Mouse (Mus musculus): Measurements from ENCODE around the gene Fam118b. TPM values are rescaled to one million over a fixed set of nuclear protein-coding genes. Genes with fewer than 3 reads are reported as not detected.

The Fam118b gene
- polyA plus RNA-seq, 1 experiment from 2014 or later = 66.4 TPM

- peaks cover 64% of the 10 kb centered on the region for H3K4me1 ChIP-seq
- no peaks in the 10 kb centered on the region for H3K36me3 ChIP-seq (replicated peaks)
- H3K4me3 ChIP-seq = no peak overlapping the region
- peaks cover 72% of the 10 kb centered on the region for H3K27me3 ChIP-seq (replicated peaks; ENCODE audit: low read depth, poor library complexity, severe bottlenecking)
- no peak overlapping the region for H3K27ac ChIP-seq (replicated peaks)
- DNase-seq (ENCODE audit: low spot score) = no peak
- no peaks in the 10 kb centered on the region for H3K9me3 ChIP-seq
- 68% methylated on average over 3 of the region's 3 CpGs for WGBS
Measured at GRCm38 (mm10) chr9:35286351-35286750, 18.7 kb upstream of the Fam118b start.

- Histone ChIP-seq H3K27ac (replicated peaks) (peak overlapping the region; percentile 76; the same call in 1 of the 2 replicates), H3K4me1 (peaks cover 49% of the 10 kb centered on the region), H3K9me3 (no peaks in the 10 kb centered on the region), H3K27me3 (replicated peaks; ENCODE audit: low read depth, poor library complexity, severe bottlenecking) (peaks cover 62% of the 10 kb centered on the region), H3K36me3 (replicated peaks) (no peaks in the 10 kb centered on the region), H3K4me3 (no peak overlapping the region)
- no peak for DNase-seq (ENCODE audit: low spot score)
- 82% methylated on average over 4 of the region's 4 CpGs for WGBS
Measured at GRCm38 (mm10) chr9:35284351-35284750, 16.7 kb upstream of the Fam118b start.

DNA sequence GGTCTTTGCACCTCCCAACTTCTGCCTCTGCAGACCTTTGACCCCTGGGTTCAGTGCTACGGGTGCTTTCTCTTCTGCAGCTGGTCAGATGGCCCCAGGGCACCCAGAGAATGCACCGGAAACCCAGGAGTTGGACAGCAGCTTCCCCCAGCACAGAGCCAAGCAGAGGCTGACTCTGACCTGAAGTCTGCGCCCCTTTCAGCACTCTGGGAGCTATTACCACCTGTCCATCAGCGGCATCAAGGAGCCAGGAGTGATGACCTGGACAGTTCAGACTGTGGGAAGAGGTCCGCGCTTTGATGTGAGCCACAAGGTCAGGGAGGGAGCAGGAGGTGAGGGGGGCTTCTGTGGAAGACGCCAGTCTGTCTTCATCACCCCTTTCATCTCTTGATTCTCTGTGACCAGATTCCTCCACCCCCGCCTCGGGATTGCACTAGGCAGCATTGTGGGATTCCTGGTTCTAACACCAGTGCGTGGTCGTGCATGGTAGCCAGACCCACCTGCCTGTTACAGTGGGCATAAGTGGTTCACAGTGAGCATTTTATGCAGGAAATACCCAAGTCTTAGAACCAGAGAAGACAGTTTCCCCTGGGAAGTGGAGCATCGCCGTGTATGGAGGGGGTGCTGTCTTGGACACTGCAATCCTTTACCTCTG is 15.9 kb upstream of the Fam118b start:
- Histone ChIP-seq H3K4me3 (no peak overlapping the region), H3K27ac (replicated peaks) (peak overlapping the region; percentile 76)

GRCm38 (mm10) chr9:35282851-35283200 is 15.2 kb upstream of the Fam118b start:
- DNase-seq (ENCODE audit: low spot score) = no peak
- WGBS = 51% methylated on average over 5 of the region's 5 CpGs
- no peaks in the 10 kb centered on the region for H3K9me3 ChIP-seq
- peaks cover 8% of the 10 kb centered on the region for H3K36me3 ChIP-seq (replicated peaks)
- peak overlapping the region; percentile 54 for H3K27ac ChIP-seq (replicated peaks)
- peaks cover 47% of the 10 kb centered on the region for H3K27me3 ChIP-seq (replicated peaks; ENCODE audit: low read depth, poor library complexity, severe bottlenecking)
- peaks cover 38% of the 10 kb centered on the region for H3K4me1 ChIP-seq
- no peak overlapping the region for H3K4me3 ChIP-seq

More for the DNA sequence above, 15.9 kb upstream of the Fam118b start:
- WGBS = 36% methylated on average over 13 of the region's 13 CpGs
- DNase-seq (ENCODE audit: low spot score) = peak; percentile 78
- H3K9me3 ChIP-seq = no peaks in the 10 kb centered on the region
- H3K27me3 ChIP-seq (replicated peaks; ENCODE audit: low read depth, poor library complexity, severe bottlenecking) = peaks cover 54% of the 10 kb centered on the region
- peaks cover under 1% of the 10 kb centered on the region; the same call in 1 of the 2 replicates for H3K36me3 ChIP-seq (replicated peaks)
- H3K4me1 ChIP-seq = peaks cover 41% of the 10 kb centered on the region

DNA sequence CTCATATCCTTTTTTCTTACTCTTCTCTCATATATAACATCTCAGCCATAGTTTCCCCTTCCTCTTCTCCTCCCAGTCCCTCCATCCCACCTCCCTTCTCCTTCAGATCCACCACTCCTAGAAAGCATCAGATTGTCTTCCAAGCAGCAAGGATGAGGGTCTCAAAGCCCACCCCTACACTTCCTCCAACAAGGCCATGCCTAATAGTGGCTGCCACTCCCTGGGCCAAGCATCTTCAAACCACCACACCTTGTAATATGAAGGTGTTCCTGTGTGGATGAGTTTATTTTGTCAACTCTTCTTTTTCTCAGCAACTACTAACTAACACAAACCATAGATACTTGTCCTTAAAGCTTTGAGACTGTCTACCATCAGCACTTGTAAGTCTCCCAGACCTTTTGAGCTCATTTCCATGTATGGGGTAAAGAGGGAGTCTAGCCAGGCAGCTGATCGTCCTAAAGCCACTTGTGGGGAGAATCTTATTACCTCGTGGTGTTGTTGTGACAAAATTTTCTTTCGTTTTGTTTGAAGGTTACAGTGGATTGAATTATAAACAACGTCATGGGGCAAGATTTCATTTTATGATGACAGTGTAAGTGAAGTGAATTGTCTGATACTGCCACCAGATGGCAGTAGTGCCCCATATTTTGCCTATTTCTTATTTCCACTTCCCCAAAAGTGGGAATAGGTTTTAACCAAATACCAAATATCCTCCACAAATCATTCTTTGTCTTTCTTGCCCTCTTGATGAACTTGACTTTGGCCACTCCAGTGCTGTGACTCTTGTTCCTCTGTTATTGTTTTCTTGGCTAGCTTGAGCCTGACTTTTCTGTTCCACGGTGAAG is 14.6 kb upstream of the Fam118b start:
- Histone ChIP-seq H3K4me3 (no peak overlapping the region), H3K9me3 (no peaks in the 10 kb centered on the region), H3K36me3 (replicated peaks) (peaks cover 14% of the 10 kb centered on the region), H3K27me3 (replicated peaks; ENCODE audit: low read depth, poor library complexity, severe bottlenecking) (peaks cover 41% of the 10 kb centered on the region), H3K4me1 (peaks cover 33% of the 10 kb centered on the region), H3K27ac (replicated peaks) (peak overlapping the region; percentile 54)
- peak; percentile 63 for DNase-seq (ENCODE audit: low spot score)
- WGBS = 17% methylated on average over 5 of the region's 5 CpGs

GRCm38 (mm10) chr9:35278451-35278850 is 10.8 kb upstream of the Fam118b start:
- Histone ChIP-seq H3K27ac (replicated peaks) (no peak overlapping the region), H3K36me3 (replicated peaks) (peaks cover 50% of the 10 kb centered on the region), H3K27me3 (replicated peaks; ENCODE audit: low read depth, poor library complexity, severe bottlenecking) (peaks cover 3% of the 10 kb centered on the region), H3K4me3 (no peak overlapping the region), H3K4me1 (peaks cover 10% of the 10 kb centered on the region), H3K9me3 (no peaks in the 10 kb centered on the region)
- no peak for DNase-seq (ENCODE audit: low spot score)
- WGBS = 91% methylated on average over 4 of the region's 4 CpGs

- 87% methylated on average over 3 of the region's 3 CpGs for WGBS
- Histone ChIP-seq H3K27ac (replicated peaks) (no peak overlapping the region), H3K4me1 (peaks cover 4% of the 10 kb centered on the region), H3K27me3 (replicated peaks; ENCODE audit: low read depth, poor library complexity, severe bottlenecking) (no peaks in the 10 kb centered on the region), H3K4me3 (no peak overlapping the region), H3K9me3 (no peaks in the 10 kb centered on the region), H3K36me3 (replicated peaks) (peaks cover 56% of the 10 kb centered on the region)
- DNase-seq (ENCODE audit: low spot score) = no peak
Measured at GRCm38 (mm10) chr9:35277855-35278365, 10.3 kb upstream of the Fam118b start.

- H3K4me3 ChIP-seq = peak overlapping the region; percentile 85
- H3K9me3 ChIP-seq = no peaks in the 10 kb centered on the region
- peaks cover 18% of the 10 kb centered on the region for H3K4me1 ChIP-seq
- no peaks in the 10 kb centered on the region for H3K27me3 ChIP-seq (replicated peaks; ENCODE audit: low read depth, poor library complexity, severe bottlenecking)
- 2% methylated on average over 21 of the region's 21 CpGs for WGBS
- DNase-seq (ENCODE audit: low spot score) = peak; percentile 16
- H3K36me3 ChIP-seq (replicated peaks) = peaks cover 33% of the 10 kb centered on the region
- H3K27ac ChIP-seq (replicated peaks) = peak overlapping the region; percentile 91
Measured at GRCm38 (mm10) chr9:35267976-35268715, 541 bp upstream of the Fam118b start.

- H3K36me3 ChIP-seq (replicated peaks) = peaks cover 16% of the 10 kb centered on the region
- no peaks in the 10 kb centered on the region for H3K9me3 ChIP-seq
- no peak overlapping the region for H3K27ac ChIP-seq (replicated peaks)
- H3K4me1 ChIP-seq = peaks cover 18% of the 10 kb centered on the region
- H3K4me3 ChIP-seq = no peak overlapping the region
- WGBS = 88% methylated on average over 3 of the region's 3 CpGs
- H3K27me3 ChIP-seq (replicated peaks; ENCODE audit: low read depth, poor library complexity, severe bottlenecking) = no peaks in the 10 kb centered on the region
- DNase-seq (ENCODE audit: low spot score) = no peak
Measured at GRCm38 (mm10) chr9:35264509-35264908, 3.1 kb downstream of the Fam118b start.

GRCm38 (mm10) chr9:35263431-35263830 is 4.2 kb downstream of the Fam118b start:
- 96% methylated on average over 2 of the region's 2 CpGs for WGBS
- peaks cover 13% of the 10 kb centered on the region for H3K4me1 ChIP-seq
- no peak for DNase-seq (ENCODE audit: low spot score)
- no peak overlapping the region for H3K27ac ChIP-seq (replicated peaks)
- H3K36me3 ChIP-seq (replicated peaks) = peaks cover 24% of the 10 kb centered on the region
- H3K27me3 ChIP-seq (replicated peaks; ENCODE audit: low read depth, poor library complexity, severe bottlenecking) = no peaks in the 10 kb centered on the region
- H3K9me3 ChIP-seq = no peaks in the 10 kb centered on the region
- no peak overlapping the region for H3K4me3 ChIP-seq

DNA sequence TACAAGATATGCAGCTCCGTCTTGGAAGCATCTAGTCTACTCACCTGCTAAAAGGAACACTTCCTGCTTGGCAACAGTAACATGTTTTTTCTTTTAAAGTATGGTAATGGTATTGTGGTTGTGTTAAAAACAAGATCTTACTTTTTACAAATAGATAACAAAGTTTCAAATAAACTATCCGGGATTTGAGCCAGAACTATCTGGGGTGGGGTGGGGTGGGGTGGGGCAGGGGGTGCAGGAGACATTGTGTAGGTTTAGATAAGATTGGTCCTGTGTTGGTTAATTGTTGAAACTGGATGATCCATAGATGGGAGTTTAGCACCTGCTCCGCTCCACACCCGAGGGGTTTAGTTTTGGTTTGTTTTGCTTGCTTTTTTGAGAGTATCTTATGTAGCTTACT is 5.2 kb downstream of the Fam118b start:
- no peaks in the 10 kb centered on the region for H3K27me3 ChIP-seq (replicated peaks; ENCODE audit: low read depth, poor library complexity, severe bottlenecking)
- peaks cover 10% of the 10 kb centered on the region for H3K4me1 ChIP-seq
- no peak for DNase-seq (ENCODE audit: low spot score)
- peaks cover 25% of the 10 kb centered on the region for H3K36me3 ChIP-seq (replicated peaks)
- no peak overlapping the region for H3K27ac ChIP-seq (replicated peaks)
- no peaks in the 10 kb centered on the region for H3K9me3 ChIP-seq
- H3K4me3 ChIP-seq = no peak overlapping the region
- 82% methylated on average over 4 of the region's 4 CpGs for WGBS

DNA sequence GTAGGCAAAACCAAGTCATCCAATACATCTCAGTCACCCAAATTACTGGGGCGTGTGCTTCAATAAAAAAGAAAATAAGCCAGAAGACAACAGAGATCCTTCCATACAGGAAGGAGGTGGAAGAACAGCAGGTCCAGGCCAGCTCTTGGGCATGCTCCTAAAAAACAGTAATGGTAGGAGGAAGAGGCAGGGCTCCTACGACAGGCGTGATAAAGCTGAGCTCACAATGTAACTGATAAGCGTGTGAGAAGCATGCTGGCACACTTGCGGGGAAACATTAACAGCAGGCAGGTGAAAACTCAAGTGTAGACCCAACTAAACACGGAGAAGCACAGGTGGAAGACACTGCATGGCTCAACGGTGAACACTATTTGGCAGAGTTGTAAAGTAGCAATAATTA is 10.2 kb downstream of the Fam118b start:
- H3K9me3 ChIP-seq = 0 out of 2 replicates have a peak, but pooled peaks cover 2% of the 10 kb centered on the region
- WGBS = 94% methylated on average over 7 of the region's 7 CpGs
- DNase-seq (ENCODE audit: low spot score) = no peak
- no peak overlapping the region for H3K4me3 ChIP-seq
- H3K27ac ChIP-seq (replicated peaks) = no peak overlapping the region
- H3K27me3 ChIP-seq (replicated peaks; ENCODE audit: low read depth, poor library complexity, severe bottlenecking) = no peaks in the 10 kb centered on the region
- H3K4me1 ChIP-seq = no peaks in the 10 kb centered on the region
- H3K36me3 ChIP-seq (replicated peaks) = peaks cover 23% of the 10 kb centered on the region
